Mouse (Mus musculus) testis, adult 2 months (tissue): ENCODE results near the gene Ptpru.

Experiments used
- CTCF ChIP-seq: fragments of 200-500 bp; IDR thresholded peaks from 2 replicates; pipeline ENCODE4 v1.5.1; 2012; ENCODE audit warnings: low read depth, mild to moderate bottlenecking, inconsistent platforms, low read length, moderate library complexity; ENCODE audit not compliant: control insufficient read depth, insufficient read depth, insufficient replicate concordance
- POLR2A ChIP-seq: fragments of 200-500 bp; IDR thresholded peaks from 2 replicates; pipeline ENCODE4 v1.6.1; 2012; ENCODE audit warnings: low read depth, mild to moderate bottlenecking, inconsistent platforms, low read length, moderate library complexity; ENCODE audit not compliant: control insufficient read depth

DNA sequence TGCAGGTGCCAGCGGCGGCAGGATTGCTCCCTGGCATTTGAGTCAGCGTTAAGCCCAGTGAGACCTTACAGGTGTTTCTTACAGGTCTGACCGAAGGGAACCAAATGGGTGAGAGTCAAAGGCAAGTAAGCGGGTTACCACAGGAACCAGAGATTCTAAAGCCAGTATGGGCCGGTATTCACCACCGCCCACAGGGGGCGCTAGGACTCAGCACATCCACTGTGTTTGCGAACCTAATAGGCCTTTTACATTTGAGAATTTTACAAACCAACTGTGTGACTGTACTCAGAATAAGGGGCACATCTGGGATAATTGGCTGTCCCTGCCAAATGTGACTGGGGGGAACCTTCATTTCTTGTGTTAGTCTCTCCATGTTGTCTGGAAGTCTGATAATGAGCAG lies 54.1 kb downstream of the Ptpru start:
- TF ChIP-seq CTCF (peak; percentile 64; the same call in 1 of the 2 replicates), POLR2A (no peak)
